Mouse (Mus musculus) midbrain, postnatal 0 days (tissue): ENCODE results near the gene Serpinb6a. TPM values are rescaled to one million over a fixed set of nuclear protein-coding genes. Genes with fewer than 3 reads are reported as not detected.
A peak's percentile ranks its signal among the peaks of the same experiment; 100 is the strongest.
"Not testable (repeated sequence)": the region's sequence is repeated elsewhere in the genome, so short reads cannot be mapped to it uniquely, and the experiment has no call there.

Source experiments
- ATAC-seq: fragments of 200-750 bp; cut with Nextera tagmentation; 2 replicates; pipeline ENCODE4 v1.8.0; 2017; ENCODE audit warnings: moderate number of reproducible peaks, mild to moderate bottlenecking, moderate TSS enrichment, moderate library complexity; ENCODE audit not compliant: low FRiP score
- DNase-seq: peaks from one replicate; pipeline ENCODE4 v3.0.0-alpha.2; 2015; ENCODE audit warnings: low spot score
- H3K27ac ChIP-seq: fragments of 300-500 bp; sonication (generic); 2 replicates; pipeline ENCODE4 v1.5.1; 2014; ENCODE audit warnings: low read depth, mild to moderate bottlenecking, low read length, mixed read lengths
- H3K27me3 ChIP-seq: fragments of 300-500 bp; sonication (generic); 2 replicates; pipeline ENCODE4 v1.6.1; 2014; ENCODE audit warnings: low read length, control low read depth, mixed read lengths; ENCODE audit not compliant: insufficient read depth
- H3K36me3 ChIP-seq: fragments of 300-500 bp; sonication (generic); 2 replicates; pipeline ENCODE4 v1.6.1; 2014; ENCODE audit warnings: low read length, control low read depth, mixed read lengths; ENCODE audit not compliant: insufficient read depth
- H3K4me1 ChIP-seq: fragments of 300-500 bp; sonication (generic); 2 replicates; pipeline ENCODE4 v1.6.1; 2014; ENCODE audit warnings: mild to moderate bottlenecking, control low read depth, antibody characterized with exemption, low read length, mixed read lengths; ENCODE audit not compliant: insufficient read depth
- H3K4me2 ChIP-seq: fragments of 300-500 bp; sonication (generic); 2 replicates; pipeline ENCODE4 v1.6.1; 2014; ENCODE audit warnings: low read depth, mild to moderate bottlenecking, low read length, mixed read lengths; ENCODE audit not compliant: poor library complexity, severe bottlenecking
- H3K4me3 ChIP-seq: fragments of 300-500 bp; sonication (generic); 2 replicates; pipeline ENCODE4 v1.5.1; 2014; ENCODE audit warnings: low read depth, mild to moderate bottlenecking, low read length, moderate library complexity
- H3K9ac ChIP-seq: fragments of 300-500 bp; sonication (generic); replicated peaks from 2 replicates; pipeline ENCODE4 v1.6.1; 2014; ENCODE audit warnings: mild to moderate bottlenecking, low read length, moderate library complexity, mixed read lengths; ENCODE audit not compliant: poor library complexity, severe bottlenecking
- H3K9me3 ChIP-seq: fragments of 300-500 bp; sonication (generic); 2 replicates; pipeline ENCODE4 v1.6.1; 2016; ENCODE audit warnings: low read length, control low read depth
- CTCF ChIP-seq: IDR thresholded peaks from 2 replicates; pipeline ENCODE4 v1.5.1; 2016; ENCODE audit warnings: antibody characterized with exemption, mild to moderate bottlenecking
- WGBS: fragments of 180-500 bp; shearing (Covaris S2); extraction: QIAGEN DNeasy Blood & Tissue Kit; methylation state at CpG from one replicate; pipeline ENCODE4 v1.1.7; 2014; 5-methylcytosine and 5-hydroxymethylcytosine counted together
- polyA plus RNA-seq: library from polyadenylated mRNA; unstranded; fragments of >200 nt; fragmentation: Nextera tagmentation; extraction: Ambion mirVana; gene quantifications from 2 replicates; pipeline ENCODE4 v1.2.1, GENCODE M21; 2015
- total RNA-seq: library from RNA; depleted of rRNA; stranded (reverse); fragments of >200 nt; gene quantifications from 2 replicates; pipeline ENCODE4 v1.2.3, GENCODE M21; 2014

Gene Serpinb6a
- total and polyA plus RNA-seq, 2 experiments from 2014 or later = 38.7 to 49.7 TPM

GRCm38 (mm10) chr13:33952947-33953346 lies 49.6 kb downstream of the Serpinb6a start:
- Histone ChIP-seq H3K27ac (no peak overlapping the region), H3K36me3 (no peaks in the 10 kb centered on the region), H3K27me3 (no peaks in the 10 kb centered on the region), H3K4me2 (no peak overlapping the region), H3K9me3 (no peaks in the 10 kb centered on the region), H3K4me1 (no peaks in the 10 kb centered on the region), H3K9ac (no peak overlapping the region), H3K4me3 (no peak overlapping the region)
- no peak for TF ChIP-seq CTCF
- ATAC-seq = no peak
- WGBS = 91% methylated on average over 2 of the region's 2 CpGs
- no peak for DNase-seq

GRCm38 (mm10) chr13:33952075-33952449 lies 50.5 kb downstream of the Serpinb6a start:
- no peak overlapping the region for H3K4me2 ChIP-seq
- no peak for TF ChIP-seq CTCF
- no peak overlapping the region for H3K9ac ChIP-seq
- H3K27me3 ChIP-seq = no peaks in the 10 kb centered on the region
- 69% methylated on average over 1 of the region's 1 CpGs for WGBS
- no peak overlapping the region for H3K27ac ChIP-seq
- H3K4me1 ChIP-seq = no peaks in the 10 kb centered on the region
- H3K36me3 ChIP-seq = no peaks in the 10 kb centered on the region
- H3K9me3 ChIP-seq = no peaks in the 10 kb centered on the region
- no peak for ATAC-seq
- H3K4me3 ChIP-seq = no peak overlapping the region
- no peak for DNase-seq

- Histone ChIP-seq H3K27ac (no peak overlapping the region), H3K4me1 (no peaks in the 10 kb centered on the region), H3K27me3 (no peaks in the 10 kb centered on the region), H3K9ac (no peak overlapping the region), H3K4me2 (no peak overlapping the region), H3K4me3 (no peak overlapping the region), H3K9me3 (no peaks in the 10 kb centered on the region), H3K36me3 (no peaks in the 10 kb centered on the region)
- ATAC-seq = no peak
- TF ChIP-seq CTCF = no peak
- DNase-seq = no peak
- 87% methylated on average over 4 of the region's 4 CpGs for WGBS
These were observed 51.1 kb downstream of the Serpinb6a start for GRCm38 (mm10) chr13:33951308-33952074.

GRCm38 (mm10) chr13:33942212-33942779 lies 60.3 kb downstream of the Serpinb6a start:
- Histone ChIP-seq H3K9me3 (no peaks in the 10 kb centered on the region), H3K4me1 (no peaks in the 10 kb centered on the region), H3K4me2 (no peak overlapping the region), H3K36me3 (no peaks in the 10 kb centered on the region), H3K9ac (no peak overlapping the region), H3K4me3 (no peak overlapping the region), H3K27ac (no peak overlapping the region), H3K27me3 (no peaks in the 10 kb centered on the region)
- no peak for DNase-seq
- 40% methylated on average over 4 of the region's 4 CpGs for WGBS
- no peak for ATAC-seq
- peak; percentile 55 for TF ChIP-seq CTCF

- DNase-seq = no peak
- Histone ChIP-seq H3K4me3 (no peak overlapping the region), H3K27me3 (no peaks in the 10 kb centered on the region), H3K9ac (no peak overlapping the region), H3K27ac (no peak overlapping the region), H3K4me1 (no peaks in the 10 kb centered on the region), H3K9me3 (no peaks in the 10 kb centered on the region), H3K36me3 (no peaks in the 10 kb centered on the region), H3K4me2 (no peak overlapping the region)
- ATAC-seq = no peak
- 90% methylated on average over 5 of the region's 5 CpGs for WGBS
- TF ChIP-seq CTCF = no peak
These were observed 61.2 kb downstream of the Serpinb6a start for GRCm38 (mm10) chr13:33941288-33941808.

GRCm38 (mm10) chr13:33937587-33937986 lies 65.0 kb downstream of the Serpinb6a start:
- ATAC-seq, H3K9ac ChIP-seq, H3K27me3 ChIP-seq, H3K36me3 ChIP-seq, H3K9me3 ChIP-seq, H3K27ac ChIP-seq, H3K4me2 ChIP-seq, DNase-seq, H3K4me3 ChIP-seq, H3K4me1 ChIP-seq: not testable (repeated sequence)
